Mouse (Mus musculus): ENCODE results near the gene Fgf8. TPM values are rescaled to one million over a fixed set of nuclear protein-coding genes. Genes with fewer than 3 reads are reported as not detected.

Gene Fgf8
- not detected for total RNA-seq (2021)
- long read RNA-seq, experiment 1, result 0 reads
- long read RNA-seq, experiment 2, result 0 reads

DNA sequence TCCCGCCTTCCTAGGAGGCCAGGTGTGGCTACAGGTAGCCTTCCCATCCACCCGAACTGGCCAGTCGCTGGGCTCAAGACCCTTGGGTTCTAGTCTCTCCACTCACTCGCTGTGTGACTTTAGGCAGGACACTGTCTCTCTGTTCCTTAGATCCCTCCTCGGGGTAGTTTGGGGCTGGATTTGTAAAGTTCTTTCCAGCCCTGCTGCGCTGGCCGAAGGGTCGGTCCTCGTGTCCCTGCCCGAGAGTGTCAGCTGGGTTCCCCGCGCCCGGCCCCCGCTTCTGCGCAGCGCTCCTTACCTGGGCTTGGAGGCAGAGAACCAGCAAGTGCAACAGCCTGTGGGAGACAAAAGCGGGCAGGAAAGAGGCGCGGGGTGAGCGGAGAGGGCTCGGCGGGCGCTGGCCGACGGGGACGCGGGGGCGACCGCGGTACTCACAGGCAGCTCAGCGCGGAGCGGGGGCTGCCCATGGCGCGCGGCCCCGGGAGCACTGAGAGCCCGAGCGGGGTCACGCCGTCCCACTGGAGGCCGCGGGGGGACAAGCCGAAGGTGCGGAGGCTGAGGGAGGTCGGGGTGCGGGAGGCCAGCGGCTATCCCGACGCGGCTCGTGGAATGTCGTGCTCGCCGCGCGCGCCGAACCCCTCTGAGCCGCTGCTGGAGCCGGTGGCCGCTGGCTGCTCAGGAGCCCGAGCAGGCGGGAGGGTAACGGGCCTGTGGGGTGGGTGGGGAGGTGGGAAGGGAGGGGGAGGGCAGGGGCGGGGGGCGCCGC, at the start of gene Fgf8:
Gene Fgf8, minus strand, starts transcription at position 698 of the 766 bp plus-strand sequence.
- DNase-seq (ENCODE audit: low spot score in 2 of 2), result no peak

DNA sequence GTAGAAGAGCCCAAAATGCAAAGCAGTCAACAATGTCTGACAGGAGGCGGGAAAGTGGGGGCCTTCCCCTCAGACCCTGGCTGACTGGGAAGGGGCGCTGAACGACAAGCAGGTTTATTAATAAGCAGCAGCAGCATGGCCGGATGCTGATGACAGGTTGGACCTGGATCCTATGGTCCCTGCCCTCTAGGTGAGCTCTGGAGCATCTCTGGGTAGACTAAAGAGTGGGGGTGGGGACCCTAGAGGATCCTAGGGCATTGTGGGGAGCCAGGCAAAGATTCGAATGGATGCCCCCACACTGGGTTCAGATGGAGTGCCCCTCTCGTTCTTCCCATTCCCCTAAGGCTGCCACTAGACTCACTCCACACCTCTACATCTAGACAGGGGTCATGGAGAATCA, 49.7 kb upstream of the Fgf8 start:
- no peak for DNase-seq (ENCODE audit: low spot score in 2 of 2)

GRCm38 (mm10) chr19:45789888-45790874, 47.5 kb upstream of the Fgf8 start:
- no peak for DNase-seq (ENCODE audit: low spot score in 2 of 2)

DNA sequence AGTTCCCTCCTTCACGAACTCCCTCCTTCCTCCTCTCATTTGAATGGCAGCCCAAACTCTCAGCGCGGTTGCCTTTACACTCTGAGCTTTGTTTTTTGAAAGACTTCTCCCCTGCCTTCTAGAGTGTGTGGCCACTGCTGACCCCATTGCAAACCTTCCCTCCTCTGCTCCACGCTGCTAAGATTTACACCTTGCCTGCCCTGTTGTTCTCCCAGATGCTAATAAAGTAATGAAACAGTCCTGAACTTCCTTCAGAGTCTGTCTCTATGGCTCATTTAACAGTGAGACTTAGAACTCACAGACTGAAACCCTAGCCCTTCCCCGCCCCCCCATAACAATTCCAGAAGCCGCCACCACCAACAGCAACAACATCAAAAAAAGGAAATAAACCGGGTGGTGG, 46.6 kb upstream of the Fgf8 start:
- DNase-seq (ENCODE audit: low spot score in 2 of 2), result no peak

DNA sequence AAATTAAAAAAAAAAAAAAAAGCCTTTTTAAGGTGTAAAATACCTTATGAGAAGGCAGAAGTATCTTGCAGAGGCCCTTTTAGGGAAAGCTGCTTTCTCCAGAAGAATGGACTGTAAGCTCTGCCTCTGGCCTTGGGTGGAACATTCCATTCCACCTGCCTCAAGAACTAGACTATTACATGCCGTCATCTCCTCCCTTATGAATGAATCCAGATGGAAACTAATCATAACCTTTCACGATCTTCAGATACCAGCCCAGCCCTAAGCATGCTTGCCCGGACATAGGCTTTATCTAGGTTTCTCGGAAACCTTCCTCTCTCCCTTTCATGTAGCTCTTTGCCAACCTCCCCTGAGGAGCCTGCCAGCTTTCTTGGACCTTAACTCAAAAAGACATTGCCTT, 45.6 kb upstream of the Fgf8 start:
- DNase-seq (ENCODE audit: low spot score in 2 of 2), result no peak

GRCm38 (mm10) chr19:45787450-45787849, 44.7 kb upstream of the Fgf8 start:
- DNase-seq (ENCODE audit: low spot score in 2 of 2), result no peak

DNA sequence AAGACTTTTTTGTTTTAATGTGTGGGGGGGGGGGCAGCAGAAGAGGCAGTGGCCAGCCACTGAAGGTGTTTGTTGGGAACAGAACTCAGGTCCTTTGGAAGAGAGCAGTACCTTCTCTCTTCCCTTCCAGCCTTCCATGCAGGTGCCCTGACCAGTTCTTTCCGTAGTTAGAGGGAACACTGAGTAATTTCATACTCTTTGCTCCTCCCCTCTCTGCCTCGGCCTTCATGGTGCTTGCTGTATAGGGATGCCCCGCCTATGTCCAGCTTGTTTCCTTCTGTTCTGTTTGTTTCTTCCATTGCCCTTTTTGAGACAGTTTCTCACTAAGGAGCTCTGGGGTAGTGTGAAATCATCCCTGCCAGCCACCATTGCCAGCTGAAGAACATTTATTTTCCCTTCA, 42.8 kb upstream of the Fgf8 start:
- DNase-seq (ENCODE audit: low spot score in 2 of 2), result no peak

DNA sequence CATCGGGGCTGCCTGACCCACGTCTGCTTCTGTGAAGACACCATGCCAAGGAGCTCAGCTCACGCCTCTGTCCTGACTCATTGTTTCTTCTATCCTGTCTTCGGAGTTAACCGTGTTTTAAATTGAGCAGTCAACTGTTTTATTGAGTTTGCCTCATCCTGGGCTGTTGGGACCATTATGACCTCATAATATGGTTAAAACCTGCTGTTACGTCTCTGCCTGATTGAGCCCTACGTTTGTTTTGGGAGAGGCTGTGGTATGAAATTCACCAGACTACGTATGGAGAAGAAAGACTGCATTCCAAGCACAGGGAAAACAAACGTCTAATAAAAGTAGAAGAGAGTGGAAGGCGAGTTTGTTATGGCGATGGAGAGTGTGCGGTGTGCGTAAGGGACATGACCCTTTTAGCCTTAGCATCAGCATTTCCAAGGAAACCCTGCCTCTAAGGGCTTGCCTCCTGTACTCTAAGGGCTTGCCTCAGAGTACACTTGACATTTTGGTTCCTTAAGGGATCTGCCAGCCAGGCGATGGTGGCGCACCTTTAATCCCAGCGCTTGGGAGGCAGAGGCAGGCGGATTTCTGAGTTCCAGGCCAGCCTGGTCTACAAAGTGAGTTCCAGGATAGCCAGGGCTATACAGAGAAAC, 41.3 kb upstream of the Fgf8 start:
- DNase-seq (ENCODE audit: low spot score in 2 of 2), result no peak

DNA sequence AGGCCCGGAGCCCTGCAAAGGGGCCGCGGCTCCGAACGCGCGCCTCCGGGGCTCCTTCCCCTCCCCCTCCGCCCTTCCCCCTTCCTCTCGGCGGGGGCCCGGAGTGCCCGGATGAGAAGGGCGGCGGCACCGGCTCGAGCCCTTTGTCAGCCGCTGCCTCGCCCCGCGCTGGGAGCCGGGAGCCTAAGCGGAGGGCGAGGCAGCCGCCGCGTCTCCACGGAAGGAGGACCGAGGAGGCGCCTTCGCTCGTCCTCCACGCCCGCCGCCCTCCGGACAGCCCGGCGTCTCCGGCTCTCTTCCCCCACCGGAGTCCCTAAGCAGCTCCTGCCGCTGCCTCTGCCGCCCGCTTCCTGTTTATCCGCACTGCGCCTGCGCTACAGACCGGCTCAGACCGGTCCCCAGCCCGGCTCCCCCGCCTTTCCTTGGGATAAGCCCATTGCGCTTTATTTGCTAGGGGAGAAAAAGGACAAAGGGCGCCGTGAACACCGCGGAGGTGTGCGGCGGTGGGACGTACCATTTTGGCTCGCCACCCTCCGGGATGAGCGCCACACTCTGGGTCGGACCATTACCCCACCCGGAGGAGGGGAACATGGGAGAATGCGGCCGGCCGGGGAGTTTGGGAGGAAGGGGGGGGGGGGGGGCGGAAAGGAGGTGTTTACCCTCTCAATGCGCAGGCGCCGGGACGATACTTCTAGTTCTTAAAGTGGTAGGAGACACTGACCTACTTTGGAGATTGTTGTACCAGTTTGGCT, 40.6 kb upstream of the Fgf8 start, which contains the start of gene Mgea5:
Gene Mgea5, minus strand, starts transcription at position 657 of the 752 bp plus-strand sequence.
- DNase-seq (ENCODE audit: low spot score in 2 of 2), result peak; percentile 98 to 99

- peak; percentile 50 to 54 for DNase-seq (ENCODE audit: low spot score in 2 of 2)
Observed at GRCm38 (mm10) chr19:45782315-45783001, 39.7 kb upstream of the Fgf8 start.

- DNase-seq (ENCODE audit: low spot score in 2 of 2), result no peak
Observed at GRCm38 (mm10) chr19:45781676-45782075, 39.0 kb upstream of the Fgf8 start.

DNA sequence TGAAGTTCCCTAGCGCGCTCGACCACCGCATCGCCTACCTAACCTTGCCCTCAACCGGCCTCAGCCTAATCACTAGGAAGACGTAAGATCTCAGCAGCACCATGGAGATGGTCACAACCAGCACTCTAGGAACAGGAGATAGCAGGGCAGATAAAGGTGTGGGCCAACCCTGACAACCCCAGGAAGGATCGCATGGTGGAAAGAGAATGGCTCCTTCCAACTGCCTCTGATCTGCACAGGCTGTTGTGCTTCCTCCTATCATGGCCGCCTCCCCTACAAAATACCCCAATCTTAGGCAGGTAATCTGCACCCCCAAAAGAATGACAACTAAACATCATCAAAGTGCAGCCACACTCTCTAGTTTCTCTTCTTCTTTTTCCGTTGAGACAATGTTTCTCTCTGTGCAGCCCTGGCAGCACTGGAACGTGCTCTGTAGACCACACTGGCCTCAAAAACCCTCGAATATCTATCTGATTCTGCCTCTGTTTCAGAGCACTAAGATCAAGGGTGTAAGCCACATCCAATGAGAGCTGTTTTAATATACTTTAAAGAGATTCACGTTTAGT, 37.7 kb upstream of the Fgf8 start:
- DNase-seq (ENCODE audit: low spot score in 2 of 2), result no peak

GRCm38 (mm10) chr19:45775486-45775885, 32.8 kb upstream of the Fgf8 start:
- no peak for DNase-seq (ENCODE audit: low spot score in 2 of 2)

DNA sequence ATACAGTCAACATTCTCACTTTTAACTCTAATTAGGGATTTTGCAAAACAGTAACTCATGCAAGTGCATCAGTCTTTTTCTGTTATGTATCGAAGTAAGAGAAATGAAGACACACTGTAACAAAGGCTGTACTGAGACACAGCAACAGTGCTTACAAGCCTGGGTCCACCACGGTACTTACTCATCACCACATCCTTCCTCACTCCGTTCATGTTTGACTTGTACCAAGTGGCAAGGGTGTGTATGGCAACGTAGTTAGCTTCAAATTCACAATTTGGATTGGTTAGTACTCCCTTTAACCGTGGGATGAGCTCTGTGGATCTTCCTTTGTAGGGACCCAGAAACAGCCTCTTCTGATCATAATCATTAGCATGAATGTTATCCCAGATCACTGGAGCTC, 28.8 kb upstream of the Fgf8 start:
- DNase-seq (ENCODE audit: low spot score in 2 of 2), result no peak

GRCm38 (mm10) chr19:45760810-45761209, 18.1 kb upstream of the Fgf8 start:
- no peak for DNase-seq (ENCODE audit: low spot score in 2 of 2)

GRCm38 (mm10) chr19:45758671-45759070, 16.0 kb upstream of the Fgf8 start:
- no peak for DNase-seq (ENCODE audit: low spot score in 2 of 2)

GRCm38 (mm10) chr19:45753551-45753950, 10.8 kb upstream of the Fgf8 start:
- DNase-seq (ENCODE audit: low spot score in 2 of 2), result no peak

DNA sequence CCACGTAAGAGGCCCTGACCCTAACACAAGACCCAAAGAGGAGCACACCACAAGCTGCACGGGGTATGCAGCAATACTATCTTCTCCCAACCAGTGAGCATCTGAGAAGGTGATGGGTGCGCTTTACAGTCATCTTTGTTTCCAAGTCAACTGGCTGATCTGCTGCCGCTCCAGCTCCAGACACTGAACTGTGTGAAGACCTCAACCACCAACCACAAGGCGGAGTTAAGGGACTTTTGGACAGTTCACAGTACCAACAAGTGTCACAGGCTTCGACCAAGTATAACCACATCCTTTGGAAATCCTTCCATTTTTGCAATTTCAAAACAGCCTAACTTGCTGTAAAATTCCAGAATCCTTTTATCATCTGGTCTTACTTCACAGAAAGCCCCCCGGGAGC, 9.2 kb upstream of the Fgf8 start:
- DNase-seq (ENCODE audit: low spot score in 2 of 2), result no peak

- peak; percentile 75 for DNase-seq (ENCODE audit: low spot score in 2 of 2)
Observed at GRCm38 (mm10) chr19:45749243-45750043, 6.7 kb upstream of the Fgf8 start, which contains the start of gene Npm3. Npm3 (minus strand) TSS chr19:45749591.
